Mouse (Mus musculus) cortical plate, adult 2 months (tissue): ENCODE measurements around the gene Pcid2. TPM values are rescaled to one million over a fixed set of nuclear protein-coding genes. Genes with fewer than 3 reads are reported as not detected.

Source experiments
- H3K27ac ChIP-seq: fragments of 200-500 bp; 2 replicates; pipeline ENCODE4 v1.5.1; 2012; ENCODE audit warnings: low read length, control low read depth, inconsistent platforms; ENCODE audit not compliant: insufficient read depth
- H3K4me1 ChIP-seq: fragments of 200-500 bp; 2 replicates; pipeline ENCODE4 v1.6.1; 2011; ENCODE audit warnings: low read length; ENCODE audit not compliant: control insufficient read depth, insufficient read depth
- H3K4me3 ChIP-seq: fragments of 200-500 bp; 2 replicates; pipeline ENCODE4 v1.5.1; 2011; ENCODE audit warnings: mild to moderate bottlenecking, low read length, control low read depth; ENCODE audit not compliant: insufficient read depth
- CTCF ChIP-seq: fragments of 200-500 bp; IDR thresholded peaks from 2 replicates; pipeline ENCODE4 v1.5.1; 2011; ENCODE audit warnings: mild to moderate bottlenecking, control low read depth, low read length; ENCODE audit not compliant: insufficient read depth; ENCODE audit errors: extremely low read depth
- POLR2A ChIP-seq: fragments of 200-500 bp; IDR thresholded peaks from 2 replicates; pipeline ENCODE4 v1.6.1; 2011; ENCODE audit warnings: mild to moderate bottlenecking, low read length, control low read depth; ENCODE audit not compliant: insufficient read depth; ENCODE audit errors: extremely low read depth
- polyA plus RNA-seq: library from polyadenylated mRNA; depleted of rRNA; stranded (reverse); fragments of >200 nt; gene quantifications from 2 replicates; pipeline ENCODE4 v1.2.3, GENCODE M21; 2012; rRNA removed

Pcid2 gene
- polyA plus RNA-seq, 1 experiment = 32.8 TPM

- Histone ChIP-seq H3K27ac (no peak within 1 kb of the TSS), H3K4me3 (no peak within 1 kb of the TSS), H3K4me1 (peaks cover 4% of the 10 kb centered on the region)
- no peak for TF ChIP-seq POLR2A
- no peak for TF ChIP-seq CTCF
Observed at GRCm38 (mm10) chr8:13037015-13037414, 68.2 kb downstream of the Pcid2 start, which contains the start of gene F10. Gene F10, plus strand, starts transcription at chr8:13037308.

GRCm38 (mm10) chr8:13036346-13036812 lies 68.9 kb downstream of the Pcid2 start:
- TF ChIP-seq CTCF (no peak), POLR2A (no peak)
- peaks cover 4% of the 10 kb centered on the region for H3K4me1 ChIP-seq
- H3K27ac ChIP-seq = no peak overlapping the region
- H3K4me3 ChIP-seq = no peak overlapping the region

- Histone ChIP-seq H3K4me3 (no peak overlapping the region), H3K4me1 (0 out of 2 replicates have a peak, but pooled peaks cover 2% of the 10 kb centered on the region), H3K27ac (no peak overlapping the region)
- TF ChIP-seq CTCF = no peak
- no peak for TF ChIP-seq POLR2A
Observed at GRCm38 (mm10) chr8:13028482-13028881, 76.8 kb downstream of the Pcid2 start.

GRCm38 (mm10) chr8:13027615-13028014 lies 77.6 kb downstream of the Pcid2 start:
- H3K4me3 ChIP-seq = no peak overlapping the region
- H3K27ac ChIP-seq = no peak overlapping the region
- TF ChIP-seq CTCF = no peak
- 0 out of 2 replicates have a peak, but pooled peaks cover 2% of the 10 kb centered on the region for H3K4me1 ChIP-seq

Other genes starting within 250 kb of the Pcid2 start
- 144 and 148 TPM in 2 replicates for gene Mcf2l, start 231.7 kb downstream of the Pcid2 start, polyA plus RNA-seq
- 0.11 and 0.13 TPM in 2 replicates for gene F7, start 79.4 kb downstream of the Pcid2 start, polyA plus RNA-seq
- 0.06 TPM in 1 of 2 replicates, not detected in the other for gene F10, start 68.2 kb downstream of the Pcid2 start, polyA plus RNA-seq
- gene Proz, start 44.5 kb downstream of the Pcid2 start, polyA plus RNA-seq = 0.06 and 0.08 TPM in 2 replicates
- 45.5 and 46.9 TPM in 2 replicates for gene Cul4a, start 162 bp upstream of the Pcid2 start, polyA plus RNA-seq
- gene Lamp1, start 53.7 kb upstream of the Pcid2 start, polyA plus RNA-seq = 425 and 453 TPM in 2 replicates
- 6.5 and 6.7 TPM in 2 replicates for gene Grtp1, start 95.2 kb upstream of the Pcid2 start, polyA plus RNA-seq
- 0.38 and 0.54 TPM in 2 replicates for gene Adprhl1, start 148.7 kb upstream of the Pcid2 start, polyA plus RNA-seq
- gene Dcun1d2, start 182.7 kb upstream of the Pcid2 start, polyA plus RNA-seq = 56.4 TPM in 2 replicates
- gene Tmco3, start 182.7 kb upstream of the Pcid2 start, polyA plus RNA-seq = 43.1 and 43.3 TPM in 2 replicates
- 76.6 and 77.6 TPM in 2 replicates for gene Tfdp1, start 233.3 kb upstream of the Pcid2 start, polyA plus RNA-seq